Mouse (Mus musculus) ES-E14 (cell line): ENCODE data around the gene Fam110a.
"Not testable (repeated sequence)": the region's sequence is repeated elsewhere in the genome, so short reads cannot be mapped to it uniquely, and the experiment has no call there.

ENCODE experiments used
- CHD2 ChIP-seq: IDR thresholded peaks from 2 replicates; pipeline ENCODE4 v1.6.1; 2014; ENCODE audit warnings: mild to moderate bottlenecking, low read depth, low read length, inconsistent platforms
- HCFC1 ChIP-seq: IDR thresholded peaks from 2 replicates; pipeline ENCODE4 v1.6.1; 2012; ENCODE audit warnings: low read length, inconsistent platforms, borderline replicate concordance; ENCODE audit not compliant: insufficient read depth
- ZC3H11A ChIP-seq: IDR thresholded peaks from 2 replicates; pipeline ENCODE4 v1.6.1; 2012; ENCODE audit warnings: low read depth, mild to moderate bottlenecking, inconsistent platforms, low read length, borderline replicate concordance
- ZNF384 ChIP-seq: IDR thresholded peaks from 2 replicates; pipeline ENCODE4 v1.6.1; 2012; ENCODE audit warnings: low read depth, low read length, inconsistent platforms

DNA sequence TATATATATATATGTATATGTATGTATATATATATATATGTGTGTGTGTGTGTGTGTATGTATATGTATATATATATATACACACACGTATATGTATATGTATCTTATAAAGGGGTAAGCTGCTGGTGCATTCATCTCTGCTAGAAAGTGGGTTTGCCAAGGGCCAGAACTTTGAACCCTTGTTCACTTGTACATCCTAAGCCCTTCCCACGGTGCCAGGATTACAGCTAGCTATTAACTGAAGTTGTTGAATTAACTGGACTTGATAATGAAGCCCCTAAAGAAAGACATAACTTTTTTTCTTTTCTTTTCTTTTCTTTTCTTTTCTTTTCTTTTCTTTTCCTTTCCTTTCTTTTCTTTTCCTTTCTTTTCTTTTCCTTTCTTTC lies 17.2 kb upstream of the Fam110a start:
- not testable (repeated sequence) for TF ChIP-seq ZC3H11A, CHD2, HCFC1, ZNF384
